12 mouse cellular contexts compared by ENCODE assay signal in genomic region chr10:13973563-13974179, GRCm38 (mm10). TPM values are rescaled to one million over a fixed set of nuclear protein-coding genes. Genes with fewer than 3 reads are reported as not detected.
DNase-seq lines count a peak whose midpoint lies in the region; ATAC-seq and TF ChIP-seq lines count a peak whose summit lies in the region.
"Had no signal": no experiment of that assay in that cellular context is flagged by ENCODE, and none has a peak within 500 bp of the region (broad histone marks: within the 10 kb centered on the region; RNA-seq: fewer than 3 reads in every experiment).

No protein-coding gene starts in this region.

- H3K4me2 ChIP-seq in lung, postnatal 0 days (replicated peaks; ENCODE audit: low read depth, low read length) = no peak overlapping the region
- no peak overlapping the region for H3K4me2 ChIP-seq in hindbrain, embryonic 12.5 days (replicated peaks)
- H3K4me2 ChIP-seq: kidney, embryonic 15.5 days had no signal

- H3K9ac ChIP-seq in lung, postnatal 0 days (replicated peaks; ENCODE audit: low read depth) = no peak overlapping the region
- H3K9ac ChIP-seq in hindbrain, embryonic 12.5 days = no peak overlapping the region
- H3K9ac ChIP-seq: kidney, embryonic 15.5 days; liver, embryonic 14.5 days had no signal

- H3K36me3 ChIP-seq in heart, embryonic 10.5 days = no peaks in the 10 kb centered on the region
- H3K36me3 ChIP-seq in lung, postnatal 0 days (ENCODE audit: insufficient read depth, low read length) = no peaks in the 10 kb centered on the region
- no peaks in the 10 kb centered on the region for H3K36me3 ChIP-seq in hindbrain, embryonic 12.5 days
- H3K36me3 ChIP-seq: kidney, embryonic 15.5 days had no signal

- TF ChIP-seq CTCF in lung, postnatal 0 days (IDR thresholded peaks at IDR 0.05) = no peak

- peaks cover 38% of the 10 kb centered on the region; the same call in 1 of the 2 replicates for H3K4me1 ChIP-seq in heart, embryonic 10.5 days
- H3K4me1 ChIP-seq in lung, postnatal 0 days (ENCODE audit: insufficient read depth, low read depth, low read length) = 0 out of 2 replicates have a peak, but pooled peaks cover 3% of the 10 kb centered on the region
- no peaks in the 10 kb centered on the region for H3K4me1 ChIP-seq in hindbrain, embryonic 12.5 days

- no peak overlapping the region for H3K4me3 ChIP-seq in heart, embryonic 10.5 days
- no peak overlapping the region for H3K4me3 ChIP-seq in lung, postnatal 0 days (ENCODE audit: low read depth, low read length)
- no peak overlapping the region for H3K4me3 ChIP-seq in hindbrain, embryonic 12.5 days
- H3K4me3 ChIP-seq: kidney, embryonic 15.5 days had no signal

- no peak for TF ChIP-seq EP300 in lung, postnatal 0 days (IDR thresholded peaks at IDR 0.05)

- ATAC-seq in lung, postnatal 0 days = 0 out of 2 replicates have a peak, but pooled peaks have one; percentile 27
- ATAC-seq in hindbrain, embryonic 12.5 days (ENCODE audit: low FRiP score) = no peak

- 86% methylated on average over 7 of the region's 7 CpGs for WGBS in heart, embryonic 10.5 days
- WGBS in lung, postnatal 0 days = 69% methylated on average over 7 of the region's 7 CpGs
- WGBS in hindbrain, embryonic 12.5 days = 82% methylated on average over 7 of the region's 7 CpGs

- peak overlapping the region; percentile 56; the same call in 1 of the 2 replicates for H3K27ac ChIP-seq in heart, embryonic 10.5 days
- H3K27ac ChIP-seq in lung, postnatal 0 days (ENCODE audit: low read length) = no peak overlapping the region
- H3K27ac ChIP-seq in hindbrain, embryonic 12.5 days = no peak overlapping the region
- H3K27ac ChIP-seq: kidney, embryonic 15.5 days; liver, embryonic 14.5 days had no signal

- no peaks in the 10 kb centered on the region for H3K9me3 ChIP-seq in heart, embryonic 10.5 days
- no peaks in the 10 kb centered on the region for H3K9me3 ChIP-seq in lung, postnatal 0 days (ENCODE audit: low read length)
- no peaks in the 10 kb centered on the region for H3K9me3 ChIP-seq in hindbrain, embryonic 12.5 days (replicated peaks)
- H3K9me3 ChIP-seq: kidney, embryonic 15.5 days had no signal

- DNase-seq in cerebellum, adult 18-20 months = peak; percentile 46 to 47
- DNase-seq in cerebellum, postnatal 4 days (ENCODE audit: low spot score in 2 of 2) = no peak
- DNase-seq in heart, embryonic 10.5 days (ENCODE audit: low spot score) = no peak
- DNase-seq in heart, adult 9 months (ENCODE audit: low spot score in 2 of 2) = no peak
- peak; percentile 13 for DNase-seq in lung, postnatal 0 days (ENCODE audit: low spot score)
- no peak for DNase-seq in lung, postnatal 4 days
- peak; percentile 63 for DNase-seq in layer of hippocampus, adult 9-11 months
- DNase-seq: gastrocnemius, postnatal 14 days; heart, postnatal 4 days had no signal

- no peaks in the 10 kb centered on the region for H3K27me3 ChIP-seq in heart, embryonic 10.5 days (ENCODE audit: insufficient read depth, poor library complexity, severe bottlenecking)
- no peaks in the 10 kb centered on the region for H3K27me3 ChIP-seq in lung, postnatal 0 days (replicated peaks; ENCODE audit: insufficient read depth, low read length)
- no peaks in the 10 kb centered on the region for H3K27me3 ChIP-seq in hindbrain, embryonic 12.5 days
- H3K27me3 ChIP-seq: kidney, embryonic 15.5 days had no signal

RNA-seq across cellular contexts. Expression of gene Hivep2, which starts 7.8 kb away (rescaled TPM):
- 3.4 and 4.1 TPM in 2 replicates for polyA plus RNA-seq in heart, embryonic 10.5 days (2016; fragmentation: Nextera tagmentation; extraction: Ambion mirVana)
- polyA plus RNA-seq in lung, postnatal 0 days (2015; fragmentation: Nextera tagmentation; extraction: Ambion mirVana) = 4.5 and 6.2 TPM in 2 replicates
- 6.5 and 8.3 TPM in 2 replicates for polyA plus RNA-seq in hindbrain, embryonic 12.5 days (2016; fragmentation: Nextera tagmentation; extraction: Ambion mirVana)

Comparison
In these comparisons a context has a peak if more than half of its experiments do, and no peak if none do; other contexts are left out.
1. DNase-seq: peak in cerebellum, adult 18-20 months (2 of 2), lung, postnatal 0 days (single experiment) and layer of hippocampus, adult 9-11 months (single experiment); none in cerebellum, postnatal 4 days (0 of 2), heart, embryonic 10.5 days (single experiment), heart, adult 9 months (0 of 2) and lung, postnatal 4 days (0 of 2).